Mouse (Mus musculus): ENCODE data around the gene Shisal2a.

- TF ChIP-seq EP300 (IDR thresholded peaks at IDR 0.05; ENCODE audit: insufficient read depth, low read depth, low read length) (no peak), CTCF (IDR thresholded peaks at IDR 0.05; ENCODE audit: low read depth, low read length) (no peak)
Observed at GRCm38 (mm10) chr4:108379476-108379875, 3.7 kb downstream of the Shisal2a start.

All from ES-Bruce4 (cell line).